Mouse (Mus musculus): ENCODE data around the gene Gtsf1. TPM values are rescaled to one million over a fixed set of nuclear protein-coding genes. Genes with fewer than 3 reads are reported as not detected.
A peak's percentile ranks its signal among the peaks of the same experiment; 100 is the strongest.

Gtsf1 gene
- polyA plus RNA-seq, 1 experiment from 2014 or later: not detected

GRCm38 (mm10) chr15:103362950-103363349 is 67.3 kb downstream of the Gtsf1 start:
- H3K4me3 ChIP-seq (ENCODE audit: low read depth, low read length): no peak overlapping the region
- peak; percentile 60 for ATAC-seq (ENCODE audit: low read depth)
- no peak overlapping the region for H3K4me2 ChIP-seq (ENCODE audit: low read depth, low read length)
- no peaks in the 10 kb centered on the region for H3K36me3 ChIP-seq (ENCODE audit: control insufficient read depth, insufficient read depth)
- 37% methylated on average over 3 of the region's 3 CpGs for WGBS (ENCODE audit: insufficient replicate concordance)
- peak overlapping the region; percentile 68 for H3K27ac ChIP-seq (ENCODE audit: low read length)
- H3K27me3 ChIP-seq (ENCODE audit: control insufficient read depth, insufficient read depth, low read depth, low read length): peaks cover 6% of the 10 kb centered on the region
- H3K9ac ChIP-seq (ENCODE audit: low read depth, low read length): no peak overlapping the region
- no peaks in the 10 kb centered on the region for H3K9me3 ChIP-seq (replicated peaks; ENCODE audit: control insufficient read depth, low read length)
- peaks cover 66% of the 10 kb centered on the region for H3K4me1 ChIP-seq (ENCODE audit: control insufficient read depth, low read depth, low read length)

GRCm38 (mm10) chr15:103362333-103362732 is 67.9 kb downstream of the Gtsf1 start:
- Histone ChIP-seq H3K36me3 (ENCODE audit: control insufficient read depth, insufficient read depth) (no peaks in the 10 kb centered on the region), H3K27ac (ENCODE audit: low read length) (peak overlapping the region; percentile 68), H3K9ac (ENCODE audit: low read depth, low read length) (no peak overlapping the region), H3K4me3 (ENCODE audit: low read depth, low read length) (no peak overlapping the region), H3K27me3 (ENCODE audit: control insufficient read depth, insufficient read depth, low read depth, low read length) (peaks cover 6% of the 10 kb centered on the region), H3K4me1 (ENCODE audit: control insufficient read depth, low read depth, low read length) (peaks cover 66% of the 10 kb centered on the region), H3K4me2 (ENCODE audit: low read depth, low read length) (0 out of 2 replicates have a peak overlapping the region, but pooled peaks have one; percentile 5), H3K9me3 (replicated peaks; ENCODE audit: control insufficient read depth, low read length) (no peaks in the 10 kb centered on the region)
- 19% methylated on average over 6 of the region's 7 CpGs for WGBS (ENCODE audit: insufficient replicate concordance)
- ATAC-seq (ENCODE audit: low read depth): peak; percentile 36

GRCm38 (mm10) chr15:103361269-103361668 is 69.0 kb downstream of the Gtsf1 start:
- ATAC-seq (ENCODE audit: low read depth): no peak
- Histone ChIP-seq H3K9me3 (replicated peaks; ENCODE audit: control insufficient read depth, low read length) (no peaks in the 10 kb centered on the region), H3K9ac (ENCODE audit: low read depth, low read length) (no peak overlapping the region), H3K36me3 (ENCODE audit: control insufficient read depth, insufficient read depth) (no peaks in the 10 kb centered on the region), H3K4me1 (ENCODE audit: control insufficient read depth, low read depth, low read length) (peaks cover 56% of the 10 kb centered on the region), H3K27me3 (ENCODE audit: control insufficient read depth, insufficient read depth, low read depth, low read length) (peaks cover 3% of the 10 kb centered on the region; the same call in 1 of the 2 replicates), H3K4me2 (ENCODE audit: low read depth, low read length) (no peak overlapping the region), H3K4me3 (ENCODE audit: low read depth, low read length) (no peak overlapping the region), H3K27ac (ENCODE audit: low read length) (peak overlapping the region; percentile 7; the same call in 1 of the 2 replicates)
- 10% methylated on average over 1 of the region's 1 CpGs for WGBS (ENCODE audit: insufficient replicate concordance)

- ATAC-seq (ENCODE audit: low read depth): no peak
- H3K4me2 ChIP-seq (ENCODE audit: low read depth, low read length): no peak overlapping the region
- H3K9me3 ChIP-seq (replicated peaks; ENCODE audit: control insufficient read depth, low read length): no peaks in the 10 kb centered on the region
- no peaks in the 10 kb centered on the region for H3K27me3 ChIP-seq (ENCODE audit: control insufficient read depth, insufficient read depth, low read depth, low read length)
- no peak overlapping the region; the same call in 1 of the 2 replicates for H3K27ac ChIP-seq (ENCODE audit: low read length)
- H3K4me1 ChIP-seq (ENCODE audit: control insufficient read depth, low read depth, low read length): peaks cover 51% of the 10 kb centered on the region
- no peak overlapping the region for H3K4me3 ChIP-seq (ENCODE audit: low read depth, low read length)
- H3K36me3 ChIP-seq (ENCODE audit: control insufficient read depth, insufficient read depth): peaks cover 5% of the 10 kb centered on the region; the same call in 1 of the 2 replicates
- no peak overlapping the region for H3K9ac ChIP-seq (ENCODE audit: low read depth, low read length)
- WGBS (ENCODE audit: insufficient replicate concordance): 63% methylated on average over 5 of the region's 5 CpGs
Observed at GRCm38 (mm10) chr15:103359869-103360602, 70.2 kb downstream of the Gtsf1 start.

- 37% methylated on average over 1 of the region's 1 CpGs for WGBS (ENCODE audit: insufficient replicate concordance)
- no peak overlapping the region for H3K9ac ChIP-seq (ENCODE audit: low read depth, low read length)
- H3K4me1 ChIP-seq (ENCODE audit: control insufficient read depth, low read depth, low read length): peaks cover 42% of the 10 kb centered on the region
- no peak for ATAC-seq (ENCODE audit: low read depth)
- peaks cover 5% of the 10 kb centered on the region; the same call in 1 of the 2 replicates for H3K36me3 ChIP-seq (ENCODE audit: control insufficient read depth, insufficient read depth)
- no peak overlapping the region for H3K4me2 ChIP-seq (ENCODE audit: low read depth, low read length)
- H3K4me3 ChIP-seq (ENCODE audit: low read depth, low read length): no peak overlapping the region
- H3K27ac ChIP-seq (ENCODE audit: low read length): no peak overlapping the region
- no peaks in the 10 kb centered on the region for H3K9me3 ChIP-seq (replicated peaks; ENCODE audit: control insufficient read depth, low read length)
- H3K27me3 ChIP-seq (ENCODE audit: control insufficient read depth, insufficient read depth, low read depth, low read length): no peaks in the 10 kb centered on the region
Observed at GRCm38 (mm10) chr15:103359122-103359510, 71.2 kb downstream of the Gtsf1 start.

GRCm38 (mm10) chr15:103358278-103359121 is 71.8 kb downstream of the Gtsf1 start:
- Histone ChIP-seq H3K4me3 (ENCODE audit: low read depth, low read length) (no peak overlapping the region), H3K4me1 (ENCODE audit: control insufficient read depth, low read depth, low read length) (peaks cover 37% of the 10 kb centered on the region), H3K4me2 (ENCODE audit: low read depth, low read length) (no peak overlapping the region), H3K36me3 (ENCODE audit: control insufficient read depth, insufficient read depth) (peaks cover 9% of the 10 kb centered on the region; the same call in 1 of the 2 replicates), H3K27ac (ENCODE audit: low read length) (no peak overlapping the region; the same call in 1 of the 2 replicates), H3K9me3 (replicated peaks; ENCODE audit: control insufficient read depth, low read length) (no peaks in the 10 kb centered on the region), H3K9ac (ENCODE audit: low read depth, low read length) (no peak overlapping the region), H3K27me3 (ENCODE audit: control insufficient read depth, insufficient read depth, low read depth, low read length) (no peaks in the 10 kb centered on the region)
- WGBS (ENCODE audit: insufficient replicate concordance): 15% methylated on average over 4 of the region's 4 CpGs
- ATAC-seq (ENCODE audit: low read depth): peak; percentile 9; the same call in 1 of the 2 replicates

GRCm38 (mm10) chr15:103357817-103358216 is 72.5 kb downstream of the Gtsf1 start:
- no peak for ATAC-seq (ENCODE audit: low read depth)
- Histone ChIP-seq H3K9ac (ENCODE audit: low read depth, low read length) (no peak overlapping the region), H3K4me1 (ENCODE audit: control insufficient read depth, low read depth, low read length) (peaks cover 37% of the 10 kb centered on the region), H3K4me2 (ENCODE audit: low read depth, low read length) (no peak overlapping the region), H3K4me3 (ENCODE audit: low read depth, low read length) (no peak overlapping the region), H3K27me3 (ENCODE audit: control insufficient read depth, insufficient read depth, low read depth, low read length) (no peaks in the 10 kb centered on the region), H3K9me3 (replicated peaks; ENCODE audit: control insufficient read depth, low read length) (no peaks in the 10 kb centered on the region), H3K27ac (ENCODE audit: low read length) (no peak overlapping the region; the same call in 1 of the 2 replicates), H3K36me3 (ENCODE audit: control insufficient read depth, insufficient read depth) (peaks cover 9% of the 10 kb centered on the region; the same call in 1 of the 2 replicates)
- WGBS (ENCODE audit: insufficient replicate concordance): 55% methylated on average over 4 of the region's 4 CpGs

- H3K4me3 ChIP-seq (ENCODE audit: low read depth, low read length): no peak overlapping the region
- no peak overlapping the region for H3K4me2 ChIP-seq (ENCODE audit: low read depth, low read length)
- no peak overlapping the region for H3K27ac ChIP-seq (ENCODE audit: low read length)
- H3K36me3 ChIP-seq (ENCODE audit: control insufficient read depth, insufficient read depth): peaks cover 18% of the 10 kb centered on the region
- H3K9ac ChIP-seq (ENCODE audit: low read depth, low read length): no peak overlapping the region
- H3K4me1 ChIP-seq (ENCODE audit: control insufficient read depth, low read depth, low read length): peaks cover 22% of the 10 kb centered on the region
- no peaks in the 10 kb centered on the region for H3K9me3 ChIP-seq (replicated peaks; ENCODE audit: control insufficient read depth, low read length)
- WGBS (ENCODE audit: insufficient replicate concordance): 60% methylated on average over 4 of the region's 4 CpGs
- no peaks in the 10 kb centered on the region for H3K27me3 ChIP-seq (ENCODE audit: control insufficient read depth, insufficient read depth, low read depth, low read length)
- no peak for ATAC-seq (ENCODE audit: low read depth)
Observed at GRCm38 (mm10) chr15:103356130-103356529, 74.1 kb downstream of the Gtsf1 start.

Data from liver, embryonic 16.5 days (tissue).